Mouse (Mus musculus): Measurements from ENCODE around the gene Adgrl3.

The Adgrl3 gene

DNA sequence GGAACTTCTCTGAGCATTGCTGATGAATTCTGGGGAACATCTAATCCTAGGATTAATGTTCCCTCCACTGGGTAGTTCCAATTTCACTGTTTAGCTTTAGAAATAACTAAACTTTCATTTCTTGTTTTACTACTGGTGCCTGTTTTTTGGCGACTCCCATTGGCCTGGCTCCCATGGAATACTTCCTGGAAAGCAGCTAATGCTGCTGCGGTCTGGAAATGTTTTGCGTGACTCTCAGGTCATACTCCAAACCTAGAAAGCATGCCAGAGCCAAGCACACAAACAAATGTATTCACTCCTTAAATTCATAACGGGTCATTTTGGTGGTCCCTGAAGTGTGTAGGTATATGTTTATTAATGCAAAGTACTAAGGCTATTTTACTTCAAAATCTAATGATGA is 666.9 kb downstream of the Adgrl3 start:
- no peak for DNase-seq

DNA sequence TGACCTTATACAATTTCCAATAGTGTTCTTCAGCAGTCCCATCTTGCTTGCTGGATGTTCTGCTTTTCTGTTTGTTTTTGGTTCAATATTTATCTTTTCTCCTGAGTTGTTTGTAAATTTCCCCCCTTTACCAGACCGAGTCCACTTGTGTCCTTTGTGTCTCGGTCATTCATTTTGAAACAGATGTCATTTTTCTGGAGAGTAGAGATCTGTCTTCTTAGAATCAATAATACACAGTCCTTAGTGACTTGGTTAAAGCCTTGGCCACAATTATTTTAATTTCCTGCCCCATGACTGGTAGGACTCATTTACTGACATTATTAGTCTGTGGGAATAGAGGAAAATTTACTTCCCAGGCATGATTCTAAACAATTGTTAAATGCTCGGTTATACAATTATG is 709.7 kb downstream of the Adgrl3 start:
- no peak for DNase-seq

DNA sequence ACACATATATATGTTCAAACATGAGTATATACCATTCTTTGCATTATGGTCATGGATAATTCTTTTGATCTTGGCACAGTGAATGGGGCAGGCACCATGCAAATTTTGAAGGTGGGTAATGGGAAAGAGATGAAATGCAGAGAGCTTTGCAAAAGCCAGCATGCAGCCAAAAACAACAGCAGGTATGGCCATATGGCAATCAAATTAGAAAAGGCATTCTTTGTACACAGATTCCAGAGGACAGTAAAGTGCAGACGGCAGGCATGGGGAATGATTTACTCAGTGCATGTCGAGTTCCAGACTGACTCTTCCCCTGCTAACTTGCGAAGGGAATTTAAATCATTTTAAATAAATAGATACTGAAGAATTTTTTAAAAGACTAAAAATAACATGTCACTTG is 716.1 kb downstream of the Adgrl3 start:
- peak; percentile 82 for DNase-seq

DNA sequence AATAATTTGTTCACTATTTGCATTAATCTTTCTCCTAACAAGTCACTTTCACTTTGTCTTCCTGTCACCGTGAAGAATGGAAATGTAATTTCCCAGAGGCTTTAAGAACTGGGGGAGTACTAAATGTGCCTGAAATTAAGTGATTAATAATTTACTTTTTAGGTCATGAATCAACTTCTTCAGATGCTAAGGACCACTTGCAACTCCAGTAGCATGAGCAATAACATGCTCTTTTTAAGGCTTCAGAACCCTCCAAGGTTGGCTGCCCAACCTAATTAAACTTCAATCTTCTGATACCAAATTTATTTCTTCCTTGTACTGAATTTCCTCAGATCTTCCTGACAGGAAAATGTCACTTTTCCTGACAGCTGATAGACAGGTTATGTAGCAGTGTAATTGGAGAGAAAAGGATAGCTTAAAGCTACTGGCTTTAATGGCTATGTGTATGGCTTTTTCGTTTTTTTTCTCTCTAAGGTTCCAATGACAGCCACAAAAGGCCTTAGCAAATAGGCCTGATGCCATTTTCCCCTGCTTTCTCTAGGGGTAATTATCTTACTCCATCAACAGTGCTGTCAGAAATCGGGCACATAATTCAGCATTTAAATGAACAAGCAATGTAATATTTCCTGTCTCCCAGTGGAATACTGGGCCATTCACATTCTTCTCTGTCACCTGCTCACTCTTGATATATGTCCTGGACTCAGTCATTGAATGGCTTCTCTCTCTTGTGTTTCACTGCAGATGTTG is 718.5 kb downstream of the Adgrl3 start:
- no peak for DNase-seq

DNA sequence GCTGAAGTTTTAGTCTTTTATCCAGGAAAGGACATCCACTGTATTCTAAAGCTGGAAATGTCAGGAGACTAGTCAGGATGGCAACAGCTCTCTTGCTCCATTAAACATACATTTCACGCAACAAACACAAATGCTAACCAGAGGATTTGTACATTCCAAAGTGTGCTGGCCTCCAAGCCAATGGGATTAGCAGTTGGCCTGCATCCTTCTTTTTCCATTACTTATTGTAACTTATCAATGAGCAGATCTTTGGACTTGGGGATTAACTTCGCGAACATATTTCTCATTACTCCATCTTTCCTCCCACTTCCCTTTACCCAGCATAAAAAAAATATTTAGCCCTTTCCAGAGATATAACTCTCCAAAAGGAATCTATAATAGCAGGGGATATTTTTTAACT is 732.5 kb downstream of the Adgrl3 start:
- DNase-seq, result no peak

DNA sequence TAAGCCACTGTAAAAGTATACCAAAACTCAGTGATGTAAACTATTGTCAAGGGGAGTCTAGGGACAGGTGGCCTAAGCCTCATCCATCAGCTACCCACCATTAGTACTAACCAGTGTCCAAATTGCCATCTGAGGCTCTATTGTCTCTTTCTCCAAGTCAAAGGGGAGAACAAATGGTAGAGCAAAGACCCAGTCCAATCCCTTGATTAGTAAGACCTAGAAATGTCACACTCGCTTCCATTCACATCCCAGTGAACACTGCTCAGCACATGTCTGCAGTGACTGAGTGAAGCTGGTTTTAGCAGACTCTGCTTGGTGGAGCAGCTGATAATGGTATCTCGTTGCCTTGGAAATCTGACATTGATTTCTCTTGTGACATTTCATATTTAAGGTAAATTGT is 735.8 kb downstream of the Adgrl3 start:
- no peak for DNase-seq

DNA sequence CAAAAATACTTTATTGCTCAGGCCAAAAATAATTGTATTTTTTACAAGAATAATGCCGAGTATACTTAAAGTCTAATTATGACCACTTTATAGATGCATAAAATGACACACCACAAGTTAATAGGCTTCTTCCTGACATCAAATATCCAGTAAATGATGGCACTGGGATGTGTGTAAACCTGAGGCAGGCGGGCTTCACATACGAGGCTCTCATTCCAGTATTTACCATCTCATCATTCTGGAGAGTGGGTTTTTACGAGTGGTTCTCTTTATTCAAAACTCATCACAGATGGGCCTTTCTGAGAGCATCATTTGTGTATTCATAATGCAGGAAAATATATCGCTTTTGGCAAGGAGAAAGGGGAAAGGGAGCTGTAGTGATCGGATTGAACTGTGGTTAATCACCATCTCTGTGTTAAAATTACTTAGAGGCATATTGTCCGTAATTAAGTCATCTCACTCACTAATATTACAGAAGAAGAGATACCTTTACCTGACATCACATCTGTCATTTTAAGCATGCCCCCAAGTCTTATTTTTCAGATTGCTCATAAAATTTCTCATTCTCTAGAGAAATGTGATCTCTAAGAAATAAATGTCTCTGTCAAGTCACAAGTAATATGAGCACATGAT is 737.3 kb downstream of the Adgrl3 start:
- DNase-seq, result no peak

DNA sequence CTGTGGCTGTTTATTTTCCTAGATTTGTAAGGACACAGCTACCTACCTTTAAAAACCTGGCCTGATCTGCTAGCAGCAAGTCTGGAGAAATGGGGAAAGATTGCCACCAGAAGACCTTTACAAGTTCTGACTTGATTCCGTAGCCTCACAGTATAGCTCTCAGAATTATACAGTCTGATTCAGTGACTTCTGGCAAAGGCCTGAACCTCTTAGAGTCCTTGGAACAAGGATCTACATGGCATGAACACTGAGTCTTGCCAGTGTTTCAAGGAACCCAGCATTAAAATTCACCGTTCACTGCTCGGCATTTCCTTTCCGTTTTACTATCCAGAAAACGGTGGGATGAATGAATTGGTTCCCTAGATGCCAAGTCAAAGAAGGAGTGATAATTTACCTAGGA is 756.3 kb downstream of the Adgrl3 start:
- DNase-seq, result no peak

DNA sequence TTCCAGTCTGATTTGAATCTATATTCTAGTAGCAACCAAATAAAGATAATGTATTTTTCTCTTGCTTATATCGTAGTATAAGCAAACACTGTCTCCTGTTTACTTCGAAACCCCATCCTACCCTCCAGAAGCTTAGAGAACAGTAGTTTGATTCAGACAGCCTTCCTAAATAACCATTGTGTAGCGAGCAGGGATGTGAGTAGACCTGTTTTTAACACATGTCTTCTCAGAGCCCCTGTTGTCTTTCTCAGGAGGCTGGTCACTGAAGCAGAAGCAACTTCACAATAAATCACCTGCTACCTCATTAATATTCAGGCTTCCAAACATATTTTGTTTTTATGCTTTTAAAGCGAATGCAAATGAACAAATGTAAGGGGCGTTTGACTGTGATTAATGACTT is 756.8 kb downstream of the Adgrl3 start:
- no peak for DNase-seq

DNA sequence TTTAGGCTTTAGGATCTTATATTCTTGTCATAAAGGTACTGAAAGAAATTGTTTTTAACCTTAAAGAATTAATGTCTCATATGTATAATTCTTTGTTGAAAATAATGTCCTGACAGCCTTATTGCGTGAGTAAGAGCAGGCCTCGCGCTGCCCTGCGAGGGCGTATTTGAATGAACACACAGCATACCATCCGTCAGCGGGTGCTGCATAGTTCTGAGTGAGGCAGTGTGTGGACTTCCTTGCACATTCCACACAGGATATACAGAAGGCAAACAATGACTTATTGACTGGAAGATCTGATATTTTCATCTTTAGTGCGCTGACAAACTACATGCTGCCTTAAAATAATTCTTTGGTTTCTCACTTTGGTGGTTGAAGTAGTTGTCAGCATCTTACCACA is 764.8 kb downstream of the Adgrl3 start:
- DNase-seq, result no peak

DNA sequence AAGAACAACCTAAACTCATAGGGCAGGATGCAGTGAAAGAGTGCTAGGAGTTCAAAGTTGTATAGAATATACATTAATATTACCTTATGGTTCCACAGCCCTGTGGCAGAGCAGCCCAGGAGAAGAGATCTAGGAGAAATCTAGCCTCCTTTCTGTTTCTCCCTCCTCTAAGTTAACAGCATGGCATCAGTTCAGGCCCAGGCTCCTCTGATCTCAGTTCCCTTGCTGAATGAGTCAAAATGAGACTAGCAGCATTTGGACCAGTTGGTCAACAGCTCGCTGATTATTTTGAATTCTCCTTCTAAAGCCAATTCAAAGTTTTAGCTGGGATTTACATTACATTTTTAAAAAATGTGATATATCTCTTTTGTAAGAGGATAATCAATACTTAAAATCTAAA is 770.8 kb downstream of the Adgrl3 start:
- DNase-seq, result no peak

DNA sequence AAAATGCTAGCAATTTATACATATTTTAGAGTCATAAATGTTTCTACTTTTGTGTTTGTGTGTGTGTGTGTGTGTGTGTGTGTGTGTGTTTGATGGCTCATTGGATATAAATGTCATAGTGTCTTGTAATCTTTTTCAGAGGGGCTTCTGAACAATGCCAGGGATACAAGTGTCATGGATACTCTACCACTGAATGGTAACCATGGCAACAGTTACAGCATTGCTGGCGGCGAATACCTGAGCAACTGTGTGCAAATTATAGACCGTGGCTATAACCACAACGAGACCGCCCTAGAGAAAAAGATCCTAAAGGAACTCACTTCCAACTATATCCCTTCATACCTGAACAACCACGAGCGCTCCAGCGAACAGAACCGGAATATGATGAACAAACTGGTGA is 774.2 kb downstream of the Adgrl3 start:
- no peak for DNase-seq

DNA sequence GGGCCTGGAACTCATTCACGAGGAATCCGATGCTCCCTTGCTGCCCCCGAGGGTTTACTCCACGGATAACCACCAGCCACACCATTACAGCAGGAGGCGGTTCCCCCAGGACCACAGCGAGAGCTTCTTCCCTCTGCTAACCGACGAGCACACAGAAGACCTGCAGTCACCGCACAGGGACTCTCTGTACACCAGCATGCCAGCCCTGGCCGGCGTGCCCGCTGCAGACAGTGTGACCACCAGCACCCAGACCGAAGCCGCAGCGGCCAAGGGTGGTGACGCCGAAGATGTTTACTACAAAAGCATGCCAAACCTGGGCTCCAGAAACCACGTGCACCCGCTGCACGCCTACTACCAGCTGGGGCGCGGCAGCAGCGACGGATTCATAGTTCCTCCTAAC is 774.7 kb downstream of the Adgrl3 start:
- DNase-seq, result no peak

DNA sequence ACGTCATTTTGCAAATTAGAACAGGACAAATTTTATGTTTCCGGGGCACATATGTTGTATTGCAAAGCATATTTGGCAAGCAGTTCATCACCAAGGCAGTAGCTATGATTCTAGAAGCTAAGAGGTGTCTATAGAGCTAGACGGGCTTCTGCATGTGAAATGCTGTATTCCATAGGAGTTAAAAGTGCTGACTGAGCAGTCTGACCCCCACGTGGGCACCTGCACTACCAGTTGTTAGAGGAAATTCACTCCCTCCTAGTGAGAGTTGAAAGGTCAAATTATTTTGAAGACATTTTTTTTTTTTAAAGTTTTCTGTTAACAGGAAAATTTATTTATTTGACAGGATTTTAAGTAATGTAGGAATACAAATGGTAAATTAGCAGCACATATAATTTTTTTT is 776.2 kb downstream of the Adgrl3 start:
- DNase-seq, result no peak

DNA sequence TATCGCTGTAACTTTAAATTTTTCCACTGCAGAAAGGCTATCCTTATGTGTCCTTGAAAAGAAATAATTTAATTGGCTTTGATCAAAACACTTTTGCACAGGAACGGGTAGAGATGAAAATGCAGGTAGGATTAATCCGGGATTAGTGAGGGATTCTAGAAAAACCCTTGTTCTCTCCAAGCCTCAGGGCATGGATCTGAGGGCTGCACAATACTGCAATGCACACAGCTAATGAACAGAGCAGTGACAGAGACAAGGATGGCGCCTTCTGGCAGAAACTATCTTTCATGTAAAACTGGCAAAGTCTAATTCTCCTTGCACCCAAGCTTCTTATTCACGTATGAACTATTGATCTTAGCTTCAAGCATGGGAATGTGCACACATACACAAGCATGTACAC is 791.0 kb downstream of the Adgrl3 start:
- DNase-seq, result no peak

DNA sequence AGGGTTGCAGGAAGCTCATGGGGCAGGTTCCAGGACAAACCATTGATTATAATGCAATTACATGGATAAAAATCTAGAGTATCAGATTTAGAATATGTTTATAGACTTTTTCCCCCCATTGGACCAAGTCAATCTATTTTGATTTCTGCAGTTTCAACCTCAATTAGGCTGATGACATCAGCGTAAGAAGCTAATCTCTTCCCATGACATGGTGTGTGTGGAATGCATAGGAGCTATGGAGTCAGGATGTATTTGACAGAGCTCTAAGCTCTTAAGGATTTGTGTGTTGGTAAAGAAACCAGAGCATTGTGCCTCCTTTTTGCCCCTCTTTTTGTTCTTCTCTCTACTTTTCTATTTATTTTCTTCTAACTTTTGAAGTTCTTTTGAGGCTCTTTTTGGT is 812.1 kb downstream of the Adgrl3 start:
- DNase-seq, result no peak

DNA sequence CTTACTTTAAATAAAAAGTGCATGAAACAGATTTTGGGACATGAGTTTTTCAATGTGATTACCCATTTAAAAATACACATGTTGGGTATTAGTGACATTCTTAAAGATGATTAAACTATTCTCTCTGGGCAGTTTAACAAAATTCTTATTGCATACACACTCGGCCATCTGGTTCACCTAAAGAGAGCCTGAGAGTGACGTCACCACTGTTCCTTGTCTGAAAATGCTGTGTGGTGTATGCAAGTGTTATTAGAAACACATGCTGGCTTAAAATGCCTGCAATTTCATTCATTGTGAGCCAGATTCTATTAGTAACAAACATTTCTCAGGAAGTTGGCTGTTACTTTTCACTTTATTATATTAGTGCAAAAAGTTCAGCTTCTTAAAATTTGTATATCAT is 812.7 kb downstream of the Adgrl3 start:
- DNase-seq, result no peak

DNA sequence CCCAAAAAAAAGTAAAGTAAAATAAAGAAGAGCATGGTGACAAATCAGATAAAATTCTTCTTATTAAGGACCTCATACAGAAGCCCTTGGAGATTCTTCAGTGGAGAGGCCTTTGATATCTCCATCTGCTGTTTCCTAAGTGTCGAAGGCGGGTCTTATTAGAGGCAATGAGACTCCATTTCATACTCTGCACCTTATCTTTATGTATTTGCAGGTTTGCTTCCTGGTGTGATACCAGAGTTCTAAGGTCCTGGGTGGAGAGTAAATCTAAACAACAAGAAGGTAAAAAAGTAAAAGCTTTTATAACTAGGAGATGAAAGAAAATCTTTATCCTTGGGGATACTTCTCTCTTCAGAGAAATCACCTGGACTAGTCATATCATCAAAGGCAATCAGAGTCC is 817.9 kb downstream of the Adgrl3 start:
- DNase-seq, result no peak

DNA sequence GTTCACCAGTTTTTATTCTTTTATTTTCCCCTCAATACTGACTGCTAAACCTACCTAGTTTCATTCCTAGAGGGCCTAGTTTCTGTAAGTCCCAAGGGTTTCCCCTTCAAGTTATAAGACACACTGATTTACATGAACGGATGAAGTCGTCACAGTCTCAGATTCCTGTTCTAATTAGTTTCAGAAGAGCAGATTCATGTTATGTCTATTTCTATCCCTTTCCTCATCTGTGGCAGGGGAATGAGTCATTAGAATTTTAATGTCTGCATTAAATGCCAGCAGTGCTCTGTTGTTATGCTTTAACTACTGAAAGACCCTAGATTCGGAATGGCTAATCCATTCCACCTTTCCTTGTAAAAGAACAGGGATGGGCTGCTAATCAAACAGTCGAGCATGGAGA is 823.9 kb downstream of the Adgrl3 start:
- DNase-seq, result no peak

DNA sequence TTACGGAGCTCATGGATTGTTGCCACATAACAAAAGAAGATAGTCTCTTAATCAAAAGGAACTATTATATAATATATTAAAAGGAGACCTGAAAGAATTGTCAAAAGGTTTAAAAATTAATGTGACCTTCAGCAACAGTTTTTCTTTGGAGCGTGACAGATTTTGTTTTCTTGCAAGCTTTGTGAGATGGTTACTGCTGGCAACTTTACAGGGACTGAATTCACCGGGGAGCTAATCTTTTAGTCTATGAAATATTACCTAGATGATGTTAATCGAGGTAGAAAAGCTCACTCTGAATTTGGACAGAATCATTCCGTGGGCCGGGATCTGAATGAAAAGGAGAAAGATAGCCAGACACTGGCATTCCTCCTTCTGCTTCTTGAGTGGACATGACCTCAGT is 850.4 kb downstream of the Adgrl3 start:
- DNase-seq, result no peak

All from cerebellum, adult 11-12 months (tissue).